Mouse (Mus musculus) limb, embryonic 14.5 days (tissue): ENCODE measurements at regions not wholly inside any gene's neighbourhood (a gene's known extent, or its start where the extent isn't known, plus 50 kb on each side); places are given as distances from the start of the nearest gene placed in this dataset.

Experiments used
- ATAC-seq: fragments of 200-750 bp; cut with Nextera tagmentation; 2 replicates; pipeline ENCODE4 v1.8.0; 2017; ENCODE audit warnings: low read depth, moderate number of reproducible peaks, moderate TSS enrichment; ENCODE audit not compliant: low FRiP score
- DNase-seq: peaks from one replicate; pipeline ENCODE4 v3.0.0-alpha.2; 2015; ENCODE audit warnings: low spot score
- H3K27ac ChIP-seq: fragments of 300-500 bp; sonication (generic); replicated peaks from 2 replicates; pipeline ENCODE4 v1.5.1; 2014; ENCODE audit warnings: low read depth, mild to moderate bottlenecking, low read length, moderate library complexity, mixed read lengths
- H3K27me3 ChIP-seq: fragments of 300-500 bp; sonication (generic); 2 replicates; pipeline ENCODE4 v1.6.1; 2014; ENCODE audit warnings: low read length, mixed read lengths; ENCODE audit not compliant: control insufficient read depth, insufficient read depth
- H3K36me3 ChIP-seq: fragments of 300-500 bp; sonication (generic); 2 replicates; pipeline ENCODE4 v1.6.1; 2014; ENCODE audit warnings: mild to moderate bottlenecking, low read length, moderate library complexity, mixed read lengths; ENCODE audit not compliant: control insufficient read depth, insufficient read depth
- H3K4me1 ChIP-seq: fragments of 300-500 bp; sonication (generic); 2 replicates; pipeline ENCODE4 v1.6.1; 2014; ENCODE audit warnings: antibody characterized with exemption, low read length, mixed read lengths; ENCODE audit not compliant: control insufficient read depth, insufficient read depth
- H3K4me2 ChIP-seq: fragments of 300-500 bp; sonication (generic); replicated peaks from 2 replicates; pipeline ENCODE4 v1.6.1; 2014; ENCODE audit warnings: low read depth, mild to moderate bottlenecking, low read length, moderate library complexity; ENCODE audit not compliant: severe bottlenecking
- H3K4me3 ChIP-seq: fragments of 300-500 bp; sonication (generic); replicated peaks from 2 replicates; pipeline ENCODE4 v1.5.1; 2014; ENCODE audit warnings: low read length
- H3K9ac ChIP-seq: fragments of 300-500 bp; sonication (generic); 2 replicates; pipeline ENCODE4 v1.6.1; 2014; ENCODE audit warnings: mild to moderate bottlenecking, low read depth, low read length, moderate library complexity; ENCODE audit not compliant: severe bottlenecking
- H3K9me3 ChIP-seq: fragments of 300-500 bp; sonication (generic); 2 replicates; pipeline ENCODE4 v1.6.1; 2016; ENCODE audit warnings: low read length; ENCODE audit not compliant: control insufficient read depth
- POLR2A ChIP-seq: fragments of 200-500 bp; IDR thresholded peaks from 2 replicates; pipeline ENCODE4 v1.8.0; 2012; ENCODE audit warnings: inconsistent platforms, mild to moderate bottlenecking, moderate library complexity, borderline replicate concordance; ENCODE audit not compliant: insufficient read depth, insufficient read length; ENCODE audit errors: extremely low read depth
- WGBS: fragments of 180-500 bp; shearing (Covaris S2); extraction: QIAGEN DNeasy Blood & Tissue Kit; methylation state at CpG from one replicate; pipeline ENCODE4 v1.1.7; 2014; 5-methylcytosine and 5-hydroxymethylcytosine counted together

DNA sequence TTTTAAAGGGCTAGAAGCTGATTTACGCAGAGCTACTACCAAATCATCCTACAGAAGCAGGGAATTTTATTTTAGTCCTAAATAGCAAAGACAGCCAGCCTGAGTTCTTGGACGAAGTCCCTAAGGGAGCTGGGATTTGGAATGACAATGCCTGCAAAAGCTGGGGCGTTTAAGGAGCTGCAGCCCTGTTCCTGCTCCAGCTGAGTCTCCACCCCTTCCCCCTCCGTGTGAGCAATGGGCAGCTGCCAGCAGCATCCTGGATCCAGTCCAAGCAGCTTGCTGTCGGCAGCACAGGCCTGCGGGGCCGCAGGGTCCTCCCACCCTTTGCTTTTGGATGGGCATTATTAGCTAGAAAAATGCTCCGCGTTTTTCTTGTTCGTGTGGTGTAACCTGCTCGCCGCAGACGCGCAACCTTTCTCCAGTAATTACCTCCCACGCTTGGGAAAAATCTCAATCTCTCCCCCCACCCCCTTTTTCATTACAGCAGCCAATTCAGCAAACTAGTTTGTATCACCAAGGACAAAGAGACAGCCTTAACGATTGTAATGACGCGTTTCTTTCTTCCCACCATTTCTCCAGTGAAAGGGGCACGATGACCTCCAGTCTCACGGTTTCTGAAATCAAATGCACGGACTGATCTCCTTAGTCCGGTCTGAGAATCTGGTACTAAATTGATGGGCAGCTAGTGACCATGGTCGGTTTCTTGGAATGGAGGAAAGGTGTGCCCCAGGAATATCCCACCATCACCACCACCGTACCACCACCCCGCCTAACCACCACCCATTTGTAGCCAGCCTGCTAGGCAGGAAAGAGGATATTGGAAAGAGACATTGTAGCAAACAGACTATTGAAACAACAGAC is 78.5 kb upstream of the Med14 start:
- Histone ChIP-seq H3K4me2 (peak overlapping the region; percentile 47), H3K36me3 (no peaks in the 10 kb centered on the region), H3K27ac (peak overlapping the region; percentile 74), H3K4me1 (no peaks in the 10 kb centered on the region), H3K9me3 (no peaks in the 10 kb centered on the region), H3K27me3 (no peaks in the 10 kb centered on the region), H3K4me3 (peak overlapping the region; percentile 29), H3K9ac (0 out of 2 replicates have a peak overlapping the region, but pooled peaks have one; percentile 12)
- TF ChIP-seq POLR2A: 0 out of 2 replicates have a peak, but pooled peaks have one; percentile 27
- ATAC-seq (peak; percentile 87), DNase-seq (peak; percentile 90)
- WGBS: 25% methylated on average over 24 of the region's 25 CpGs

DNA sequence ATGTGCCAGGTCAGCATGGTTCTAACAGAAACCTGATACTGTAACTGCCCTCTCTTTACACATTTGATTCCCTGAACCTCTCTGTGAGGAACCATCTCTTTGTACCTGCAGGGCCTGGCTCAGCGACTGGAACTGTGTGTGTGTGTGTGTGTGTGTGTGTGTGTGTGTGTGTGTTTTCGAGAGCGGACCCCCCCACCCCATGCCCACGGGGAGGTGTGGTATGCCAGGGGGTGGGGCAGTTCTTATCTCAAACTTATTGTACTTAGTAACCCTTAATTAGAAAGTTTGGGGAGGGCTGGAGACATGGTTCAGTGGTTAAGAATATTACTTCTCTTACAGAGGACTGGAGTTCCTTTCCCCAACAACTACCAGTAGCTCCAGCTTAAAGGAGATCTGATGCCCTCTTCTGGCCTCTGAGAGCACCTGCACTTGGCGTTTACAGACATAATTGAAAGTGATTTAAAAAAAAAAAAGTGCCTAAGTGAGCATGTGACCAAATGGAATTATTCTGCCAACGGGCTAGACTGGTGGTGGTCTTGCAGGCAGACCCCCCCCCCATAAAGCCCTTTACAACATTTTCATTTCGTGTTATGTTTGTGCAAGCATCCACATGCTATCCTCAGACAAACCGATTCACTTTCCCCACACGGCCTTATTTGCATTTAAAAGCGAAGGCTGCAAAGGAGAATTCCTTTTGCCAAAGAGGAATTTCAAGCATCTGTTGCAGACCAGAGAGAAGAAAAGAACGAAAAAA is 77.7 kb upstream of the Med14 start:
- H3K27ac ChIP-seq: peak overlapping the region; percentile 74
- H3K9me3 ChIP-seq: no peaks in the 10 kb centered on the region
- no peaks in the 10 kb centered on the region for H3K36me3 ChIP-seq
- no peaks in the 10 kb centered on the region for H3K4me1 ChIP-seq
- ATAC-seq: peak; percentile 71
- peak; percentile 74 for DNase-seq
- 0 out of 2 replicates have a peak overlapping the region, but pooled peaks have one; percentile 5 for H3K9ac ChIP-seq
- TF ChIP-seq POLR2A: no peak
- peak overlapping the region; percentile 47 for H3K4me2 ChIP-seq
- 15% methylated on average over 11 of the region's 11 CpGs for WGBS
- H3K4me3 ChIP-seq: peak overlapping the region; percentile 29
- H3K27me3 ChIP-seq: no peaks in the 10 kb centered on the region

GRCm38 (mm10) chrX:12837821-12838220 is 75.9 kb upstream of the Med14 start:
- ATAC-seq: no peak
- TF ChIP-seq POLR2A: no peak
- H3K4me2 ChIP-seq: no peak overlapping the region
- 8% methylated on average over 1 of the region's 1 CpGs for WGBS
- H3K27ac ChIP-seq: no peak overlapping the region
- no peaks in the 10 kb centered on the region for H3K9me3 ChIP-seq
- no peaks in the 10 kb centered on the region for H3K4me1 ChIP-seq
- no peak overlapping the region for H3K4me3 ChIP-seq
- H3K27me3 ChIP-seq: no peaks in the 10 kb centered on the region
- H3K9ac ChIP-seq: no peak overlapping the region
- no peak for DNase-seq
- H3K36me3 ChIP-seq: no peaks in the 10 kb centered on the region

DNA sequence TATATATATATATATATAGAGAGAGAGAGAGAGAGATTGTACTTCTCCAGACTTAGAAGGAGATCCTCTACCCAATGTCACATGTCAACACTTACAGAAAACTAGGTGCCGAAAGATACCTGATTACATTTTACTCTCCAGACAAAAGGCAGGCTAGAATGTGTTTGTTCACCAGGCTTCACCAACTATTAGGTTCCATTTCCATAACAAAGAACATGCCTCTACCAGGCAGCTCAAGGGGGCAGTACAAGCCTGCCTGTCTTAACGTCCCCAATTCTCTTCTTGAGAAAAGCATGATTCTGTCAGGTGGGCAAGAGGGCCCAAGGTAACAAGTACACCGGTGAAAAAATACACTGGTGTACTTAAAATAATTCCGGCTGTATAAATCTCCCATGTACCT is 72.8 kb upstream of the Med14 start:
- no peaks in the 10 kb centered on the region for H3K9me3 ChIP-seq
- H3K36me3 ChIP-seq: no peaks in the 10 kb centered on the region
- no peak overlapping the region for H3K27ac ChIP-seq
- no peak overlapping the region for H3K4me2 ChIP-seq
- TF ChIP-seq POLR2A: no peak
- H3K9ac ChIP-seq: no peak overlapping the region
- no peaks in the 10 kb centered on the region for H3K4me1 ChIP-seq
- no peaks in the 10 kb centered on the region for H3K27me3 ChIP-seq
- no peak overlapping the region for H3K4me3 ChIP-seq
- no peak for DNase-seq
- 73% methylated on average over 4 of the region's 4 CpGs for WGBS
- no peak for ATAC-seq

GRCm38 (mm10) chrX:12832709-12833108 is 70.8 kb upstream of the Med14 start:
- ATAC-seq (no peak), DNase-seq (no peak)
- Histone ChIP-seq H3K4me3 (no peak overlapping the region), H3K4me1 (no peaks in the 10 kb centered on the region), H3K4me2 (no peak overlapping the region), H3K9me3 (no peaks in the 10 kb centered on the region), H3K36me3 (no peaks in the 10 kb centered on the region), H3K27ac (no peak overlapping the region), H3K27me3 (no peaks in the 10 kb centered on the region), H3K9ac (no peak overlapping the region)
- WGBS: 79% methylated on average over 2 of the region's 2 CpGs
- no peak for TF ChIP-seq POLR2A
